12 mouse cellular contexts compared by ENCODE assay signal in genomic region chr7:112851281-112851744, GRCm38 (mm10).
DNase-seq lines count a peak whose midpoint lies in the region; ATAC-seq lines count a peak whose summit lies in the region.
"Had no signal": no experiment of that assay in that cellular context is flagged by ENCODE, and none has a peak within 500 bp of the region (broad histone marks: within the 10 kb centered on the region; RNA-seq: fewer than 3 reads in every experiment).

No protein-coding gene starts in this region.

- intact Hi-C loops in gastrocnemius, postnatal 14 days (cut with DNase I; ENCODE audit: low total_unique reads), result no loop called here

- no peak overlapping the region for H3K4me3 ChIP-seq in kidney, embryonic 14.5 days (ENCODE audit: low read length)
- no peak overlapping the region for H3K4me3 ChIP-seq in embryonic facial prominence, embryonic 10.5 days
- no peak overlapping the region for H3K4me3 ChIP-seq in hindbrain, embryonic 13.5 days
- H3K4me3 ChIP-seq in neural tube, embryonic 14.5 days (ENCODE audit: low read depth, low read length), result no peak overlapping the region
- H3K4me3 ChIP-seq: stomach, embryonic 15.5 days had no signal

- no peaks in the 10 kb centered on the region for H3K27me3 ChIP-seq in kidney, embryonic 14.5 days (ENCODE audit: control insufficient read depth, insufficient read depth, low read length)
- no peaks in the 10 kb centered on the region for H3K27me3 ChIP-seq in embryonic facial prominence, embryonic 10.5 days (replicated peaks; ENCODE audit: low read depth, poor library complexity, severe bottlenecking)
- H3K27me3 ChIP-seq in hindbrain, embryonic 13.5 days, result no peaks in the 10 kb centered on the region
- no peaks in the 10 kb centered on the region for H3K27me3 ChIP-seq in neural tube, embryonic 14.5 days (ENCODE audit: control insufficient read depth, insufficient read depth, low read length)
- H3K27me3 ChIP-seq: stomach, embryonic 15.5 days had no signal

- H3K4me2 ChIP-seq in kidney, embryonic 14.5 days (replicated peaks; ENCODE audit: low read depth, low read length), result no peak overlapping the region
- H3K4me2 ChIP-seq in hindbrain, embryonic 13.5 days, result no peak overlapping the region
- no peak overlapping the region for H3K4me2 ChIP-seq in neural tube, embryonic 14.5 days (ENCODE audit: low read depth, low read length)
- H3K4me2 ChIP-seq: stomach, embryonic 15.5 days had no signal

- 24% methylated on average over 8 of the region's 8 CpGs for WGBS in kidney, embryonic 14.5 days
- 42% methylated on average over 8 of the region's 8 CpGs for whole genome bisulfite sequencing in embryonic facial prominence, embryonic 10.5 days
- 12% methylated on average over 8 of the region's 8 CpGs for WGBS in hindbrain, embryonic 13.5 days
- 13% methylated on average over 8 of the region's 8 CpGs for WGBS in neural tube, embryonic 14.5 days

- H3K27ac ChIP-seq in kidney, embryonic 14.5 days (ENCODE audit: low read depth, low read length), result no peak overlapping the region
- H3K27ac ChIP-seq in embryonic facial prominence, embryonic 10.5 days (replicated peaks), result peak overlapping the region; percentile 71
- peak overlapping the region; percentile 83 for H3K27ac ChIP-seq in hindbrain, embryonic 13.5 days
- peak overlapping the region; percentile 46 for H3K27ac ChIP-seq in neural tube, embryonic 14.5 days (ENCODE audit: low read depth, low read length)
- H3K27ac ChIP-seq: stomach, embryonic 15.5 days had no signal

- no peak for DNase-seq in kidney, adult 9 months
- DNase-seq in embryonic facial prominence, embryonic 10.5 days (ENCODE audit: low spot score), result peak; percentile 35
- DNase-seq in lung, postnatal 4 days, result no peak
- no peak for DNase-seq in gastrocnemius, postnatal 14 days
- no peak for DNase-seq in gastrocnemius, adult 8-10 months (ENCODE audit: low spot score in 2 of 2)
- DNase-seq: cerebellum, postnatal 36 days; kidney, postnatal 10 days; lung, postnatal 10 days had no signal

- H3K36me3 ChIP-seq in kidney, embryonic 14.5 days (ENCODE audit: control insufficient read depth, insufficient read depth, low read length), result peaks cover 3% of the 10 kb centered on the region; the same call in 1 of the 2 replicates
- H3K36me3 ChIP-seq in embryonic facial prominence, embryonic 10.5 days (replicated peaks), result peaks cover 27% of the 10 kb centered on the region
- H3K36me3 ChIP-seq in hindbrain, embryonic 13.5 days, result no peaks in the 10 kb centered on the region
- no peaks in the 10 kb centered on the region for H3K36me3 ChIP-seq in neural tube, embryonic 14.5 days (ENCODE audit: control insufficient read depth, insufficient read depth, low read length)

- no peak for ATAC-seq in kidney, embryonic 14.5 days (ENCODE audit: low FRiP score, low TSS enrichment)
- ATAC-seq in hindbrain, embryonic 13.5 days (ENCODE audit: low FRiP score), result no peak
- no peak for ATAC-seq in neural tube, embryonic 14.5 days (ENCODE audit: low read depth)

- peaks cover 45% of the 10 kb centered on the region for H3K4me1 ChIP-seq in kidney, embryonic 14.5 days (ENCODE audit: control insufficient read depth, insufficient read depth, low read length)
- H3K4me1 ChIP-seq in embryonic facial prominence, embryonic 10.5 days, result peaks cover 69% of the 10 kb centered on the region
- peaks cover 61% of the 10 kb centered on the region for H3K4me1 ChIP-seq in hindbrain, embryonic 13.5 days (replicated peaks)
- peaks cover 27% of the 10 kb centered on the region for H3K4me1 ChIP-seq in neural tube, embryonic 14.5 days (ENCODE audit: control insufficient read depth, insufficient read depth, low read length)

- H3K9me3 ChIP-seq in kidney, embryonic 14.5 days (ENCODE audit: control insufficient read depth, low read length), result no peaks in the 10 kb centered on the region
- no peaks in the 10 kb centered on the region for H3K9me3 ChIP-seq in embryonic facial prominence, embryonic 10.5 days
- no peaks in the 10 kb centered on the region for H3K9me3 ChIP-seq in hindbrain, embryonic 13.5 days
- H3K9me3 ChIP-seq in neural tube, embryonic 14.5 days (ENCODE audit: control insufficient read depth, low read length), result no peaks in the 10 kb centered on the region
- H3K9me3 ChIP-seq: stomach, embryonic 15.5 days had no signal

- peak overlapping the region; percentile 18; the same call in 1 of the 2 replicates for H3K9ac ChIP-seq in kidney, embryonic 14.5 days (ENCODE audit: low read depth, low read length)
- no peak overlapping the region for H3K9ac ChIP-seq in hindbrain, embryonic 13.5 days
- H3K9ac ChIP-seq in neural tube, embryonic 14.5 days (replicated peaks; ENCODE audit: low read depth, low read length), result no peak overlapping the region
- H3K9ac ChIP-seq: stomach, embryonic 15.5 days had no signal
